Mouse (Mus musculus): Measurements from ENCODE around the gene Il17re. TPM values are rescaled to one million over a fixed set of nuclear protein-coding genes. Genes with fewer than 3 reads are reported as not detected.

Il17re gene
- polyA plus RNA-seq, 1 experiment, result not detected

DNA sequence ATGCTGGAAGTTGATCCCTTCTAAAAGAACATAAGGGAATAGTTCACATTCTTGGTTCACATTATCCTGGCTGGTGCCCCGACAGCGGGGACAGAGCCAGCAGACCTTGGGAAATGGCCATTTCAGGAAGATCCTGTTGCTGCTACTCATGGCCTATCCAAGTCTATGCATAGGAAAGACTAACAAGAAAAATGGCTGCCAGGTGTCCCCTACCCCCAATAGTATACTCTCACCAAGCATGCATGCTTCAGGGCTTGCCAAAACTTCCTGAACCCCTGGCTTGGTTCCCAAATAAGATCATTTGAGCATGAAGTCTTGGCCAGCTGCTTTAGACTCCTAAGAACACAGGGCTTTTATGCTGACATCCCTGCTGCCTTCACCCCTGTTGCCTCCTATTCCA, 6.4 kb upstream of the Il17re start:
- H3K27me3 ChIP-seq (ENCODE audit: control insufficient read depth, insufficient read depth, insufficient read length), result peaks cover under 1% of the 10 kb centered on the region
- no peak for TF ChIP-seq MYOD1 (IDR thresholded peaks at IDR 0.05; ENCODE audit: control insufficient read depth in 1 of 3, insufficient read length in 2 of 3, low read depth in 2 of 3)
- TF ChIP-seq TCF3 (IDR thresholded peaks at IDR 0.05; ENCODE audit: insufficient read length, low read depth), result no peak
- TF ChIP-seq MAX (IDR thresholded peaks at IDR 0.05; ENCODE audit: low read depth), result no peak
- TF ChIP-seq POLR2AphosphoS2 (IDR thresholded peaks at IDR 0.05; ENCODE audit: insufficient read length, low read depth), result no peak
- TF ChIP-seq USF1 (IDR thresholded peaks at IDR 0.05; ENCODE audit: low read depth), result no peak
- TF ChIP-seq REST (IDR thresholded peaks at IDR 0.05; ENCODE audit: insufficient read depth, insufficient read length), result no peak
- no peak for TF ChIP-seq SRF (IDR thresholded peaks at IDR 0.05; ENCODE audit: control insufficient read depth, insufficient read length, low read depth)
- TF ChIP-seq TCF12 (IDR thresholded peaks at IDR 0.05; ENCODE audit: insufficient read depth, poor library complexity, severe bottlenecking), result no peak
- TF ChIP-seq POLR2A (IDR thresholded peaks at IDR 0.05; ENCODE audit: insufficient read length, low read depth), result no peak
- TF ChIP-seq E2F4 (IDR thresholded peaks at IDR 0.05; ENCODE audit: insufficient read depth), result no peak
- TF ChIP-seq CEBPB (IDR thresholded peaks at IDR 0.05; ENCODE audit: insufficient read depth, poor library complexity, severe bottlenecking), result no peak
- TF ChIP-seq MYOG (IDR thresholded peaks at IDR 0.05; ENCODE audit: control insufficient read depth in 1 of 3, insufficient read depth in 1 of 3, insufficient read length in 2 of 3, low read depth in 2 of 3), result no peak
- H3K4me2 ChIP-seq (ENCODE audit: low read depth), result peak overlapping the region; percentile 30
- peaks cover 12% of the 10 kb centered on the region for H3K36me3 ChIP-seq (ENCODE audit: control insufficient read depth, insufficient read depth)
- no peak overlapping the region for H3K4me3 ChIP-seq
- no peak overlapping the region for H3ac ChIP-seq (ENCODE audit: control insufficient read depth, insufficient read length)
- no peaks in the 10 kb centered on the region for H3K79me2 ChIP-seq (ENCODE audit: control insufficient read depth, insufficient read depth)

DNA sequence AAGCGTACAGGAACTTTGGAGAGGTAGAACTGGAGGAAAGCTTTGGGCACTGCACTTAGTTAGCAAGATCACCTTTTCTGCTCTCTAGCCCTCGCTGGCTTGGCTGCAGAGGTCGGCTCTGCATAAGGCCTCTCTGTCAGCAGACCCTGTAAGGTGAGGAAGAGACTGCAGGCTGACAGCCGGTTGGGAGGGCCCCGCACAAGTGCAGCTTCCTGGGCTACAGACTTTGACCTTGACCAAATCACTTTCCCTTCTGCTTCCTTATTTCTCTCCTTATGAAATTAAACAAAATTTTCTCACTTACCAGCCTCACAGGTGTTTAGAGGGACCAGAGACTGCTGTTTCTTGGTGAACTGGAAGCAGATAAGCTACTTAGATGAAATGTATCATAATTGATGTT, 3.3 kb upstream of the Il17re start:
- Histone ChIP-seq H3K4me2 (ENCODE audit: low read depth) (no peak overlapping the region), H3K79me2 (ENCODE audit: control insufficient read depth, insufficient read depth) (no peaks in the 10 kb centered on the region), H3K27me3 (ENCODE audit: control insufficient read depth, insufficient read depth, insufficient read length) (peaks cover 29% of the 10 kb centered on the region), H3ac (ENCODE audit: control insufficient read depth, insufficient read length) (no peak overlapping the region), H3K4me3 (no peak overlapping the region), H3K36me3 (ENCODE audit: control insufficient read depth, insufficient read depth) (no peaks in the 10 kb centered on the region)
- TF ChIP-seq SRF (IDR thresholded peaks at IDR 0.05; ENCODE audit: control insufficient read depth, insufficient read length, low read depth), result no peak
- no peak for TF ChIP-seq POLR2A (IDR thresholded peaks at IDR 0.05; ENCODE audit: insufficient read length, low read depth)
- no peak for TF ChIP-seq MYOG (IDR thresholded peaks at IDR 0.05; ENCODE audit: control insufficient read depth in 1 of 3, insufficient read depth in 1 of 3, insufficient read length in 2 of 3, low read depth in 2 of 3)
- TF ChIP-seq MAX (IDR thresholded peaks at IDR 0.05; ENCODE audit: low read depth), result no peak
- no peak for TF ChIP-seq E2F4 (IDR thresholded peaks at IDR 0.05; ENCODE audit: insufficient read depth)
- TF ChIP-seq POLR2AphosphoS2 (IDR thresholded peaks at IDR 0.05; ENCODE audit: insufficient read length, low read depth), result no peak

DNA sequence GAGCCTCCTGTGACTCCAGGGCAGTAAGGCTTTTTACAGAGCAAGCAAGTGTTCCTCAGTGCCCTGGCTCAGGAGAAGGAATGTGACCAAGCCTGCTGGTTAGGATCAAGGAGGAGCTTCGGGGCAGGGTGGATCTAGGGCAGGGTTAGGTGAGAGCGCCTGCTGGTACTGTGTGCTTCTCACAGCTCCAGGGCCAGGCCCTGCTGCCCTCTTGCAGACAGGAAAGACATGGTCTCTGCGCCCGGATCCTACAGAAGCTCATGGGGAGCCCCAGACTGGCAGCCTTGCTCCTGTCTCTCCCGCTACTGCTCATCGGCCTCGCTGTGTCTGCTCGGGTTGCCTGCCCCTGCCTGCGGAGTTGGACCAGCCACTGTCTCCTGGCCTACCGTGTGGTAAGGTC, 351 bp downstream of the Il17re start:
- Histone ChIP-seq H3K79me2 (ENCODE audit: control insufficient read depth, insufficient read depth) (no peaks in the 10 kb centered on the region), H3ac (ENCODE audit: control insufficient read depth, insufficient read length) (no peak overlapping the region), H3K27me3 (ENCODE audit: control insufficient read depth, insufficient read depth, insufficient read length) (peaks cover 51% of the 10 kb centered on the region), H3K36me3 (ENCODE audit: control insufficient read depth, insufficient read depth) (no peaks in the 10 kb centered on the region), H3K4me2 (ENCODE audit: low read depth) (no peak overlapping the region), H3K4me3 (no peak overlapping the region)
- TF ChIP-seq MYOD1 (IDR thresholded peaks at IDR 0.05; ENCODE audit: control insufficient read depth in 1 of 3, insufficient read length in 2 of 3, low read depth in 2 of 3) (no peak), E2F4 (IDR thresholded peaks at IDR 0.05; ENCODE audit: insufficient read depth) (no peak), REST (IDR thresholded peaks at IDR 0.05; ENCODE audit: insufficient read depth, insufficient read length) (no peak), POLR2AphosphoS2 (IDR thresholded peaks at IDR 0.05; ENCODE audit: insufficient read length, low read depth) (no peak), TCF3 (IDR thresholded peaks at IDR 0.05; ENCODE audit: insufficient read length, low read depth) (no peak), POLR2A (IDR thresholded peaks at IDR 0.05; ENCODE audit: insufficient read length, low read depth) (no peak), SRF (IDR thresholded peaks at IDR 0.05; ENCODE audit: control insufficient read depth, insufficient read length, low read depth) (no peak), MYOG (IDR thresholded peaks at IDR 0.05; ENCODE audit: control insufficient read depth in 1 of 3, insufficient read depth in 1 of 3, insufficient read length in 2 of 3, low read depth in 2 of 3) (no peak), CEBPB (IDR thresholded peaks at IDR 0.05; ENCODE audit: insufficient read depth, poor library complexity, severe bottlenecking) (no peak), USF1 (IDR thresholded peaks at IDR 0.05; ENCODE audit: low read depth) (no peak), MAX (IDR thresholded peaks at IDR 0.05; ENCODE audit: low read depth) (no peak)

DNA sequence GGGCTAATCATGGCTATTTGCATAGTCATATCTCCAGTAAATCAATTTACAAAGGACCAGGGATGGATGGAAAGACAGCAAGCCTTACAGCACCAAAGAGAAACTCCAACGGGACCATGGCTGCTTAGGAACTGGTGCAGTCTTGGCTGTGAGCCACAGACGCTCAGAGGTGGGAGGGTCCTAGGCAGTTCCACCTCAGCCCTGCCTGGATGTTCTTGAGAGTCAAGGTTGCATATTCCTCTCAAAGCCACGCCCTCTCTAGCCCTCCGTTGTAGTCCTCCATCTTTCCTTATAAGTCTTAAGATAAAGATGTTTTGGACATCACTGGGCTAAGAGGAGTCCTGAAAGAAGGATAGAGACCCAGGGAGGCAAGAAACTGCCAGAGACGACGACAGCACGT, 5.8 kb downstream of the Il17re start:
- H3K27me3 ChIP-seq (ENCODE audit: control insufficient read depth, insufficient read depth, insufficient read length), result peaks cover 51% of the 10 kb centered on the region

DNA sequence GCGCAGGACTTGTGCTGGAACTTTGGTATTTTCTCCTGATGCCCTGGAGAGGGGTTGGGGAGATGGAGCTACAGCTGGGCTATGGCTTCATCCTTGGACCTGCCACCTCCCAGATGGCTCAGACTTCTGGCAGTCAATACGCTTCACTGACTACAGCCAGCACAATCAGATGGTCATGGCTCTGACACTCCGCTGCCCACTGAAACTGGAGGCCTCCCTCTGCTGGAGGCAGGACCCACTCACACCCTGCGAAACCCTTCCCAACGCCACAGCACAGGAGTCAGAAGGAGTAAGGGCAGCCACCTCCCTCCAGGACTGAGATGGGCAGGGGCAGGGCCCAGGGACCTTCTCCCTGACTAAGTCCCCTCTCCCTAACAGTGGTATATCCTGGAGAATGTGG, 7.3 kb downstream of the Il17re start:
- no peak for TF ChIP-seq SRF (IDR thresholded peaks at IDR 0.05; ENCODE audit: control insufficient read depth, insufficient read length, low read depth)
- TF ChIP-seq POLR2AphosphoS2 (IDR thresholded peaks at IDR 0.05; ENCODE audit: insufficient read length, low read depth), result no peak
- TF ChIP-seq TCF3 (IDR thresholded peaks at IDR 0.05; ENCODE audit: insufficient read length, low read depth), result no peak
- no peak for TF ChIP-seq MYOD1 (IDR thresholded peaks at IDR 0.05; ENCODE audit: control insufficient read depth in 1 of 3, insufficient read length in 2 of 3, low read depth in 2 of 3)
- no peak for TF ChIP-seq MYOG (IDR thresholded peaks at IDR 0.05; ENCODE audit: control insufficient read depth in 1 of 3, insufficient read depth in 1 of 3, insufficient read length in 2 of 3, low read depth in 2 of 3)
- no peak for TF ChIP-seq E2F4 (IDR thresholded peaks at IDR 0.05; ENCODE audit: insufficient read depth)
- no peak for TF ChIP-seq CEBPB (IDR thresholded peaks at IDR 0.05; ENCODE audit: insufficient read depth, poor library complexity, severe bottlenecking)
- no peak for TF ChIP-seq USF1 (IDR thresholded peaks at IDR 0.05; ENCODE audit: low read depth)
- TF ChIP-seq MAX (IDR thresholded peaks at IDR 0.05; ENCODE audit: low read depth), result no peak
- no peak for TF ChIP-seq REST (IDR thresholded peaks at IDR 0.05; ENCODE audit: insufficient read depth, insufficient read length)
- TF ChIP-seq TCF12 (IDR thresholded peaks at IDR 0.05; ENCODE audit: insufficient read depth, poor library complexity, severe bottlenecking), result no peak
- no peak for TF ChIP-seq POLR2A (IDR thresholded peaks at IDR 0.05; ENCODE audit: insufficient read length, low read depth)
- H3K27me3 ChIP-seq (ENCODE audit: control insufficient read depth, insufficient read depth, insufficient read length), result peaks cover 38% of the 10 kb centered on the region
- no peaks in the 10 kb centered on the region for H3K36me3 ChIP-seq (ENCODE audit: control insufficient read depth, insufficient read depth)
- H3K79me2 ChIP-seq (ENCODE audit: control insufficient read depth, insufficient read depth), result no peaks in the 10 kb centered on the region
- H3ac ChIP-seq (ENCODE audit: control insufficient read depth, insufficient read length), result no peak overlapping the region
- no peak overlapping the region for H3K4me2 ChIP-seq (ENCODE audit: low read depth)
- H3K4me3 ChIP-seq, result no peak overlapping the region

More for the DNA sequence above, 5.8 kb downstream of the Il17re start:
- H3ac ChIP-seq (ENCODE audit: control insufficient read depth, insufficient read length), result no peak overlapping the region
- no peaks in the 10 kb centered on the region for H3K79me2 ChIP-seq (ENCODE audit: control insufficient read depth, insufficient read depth)
- TF ChIP-seq MYOD1 (IDR thresholded peaks at IDR 0.05; ENCODE audit: control insufficient read depth in 1 of 3, insufficient read length in 2 of 3, low read depth in 2 of 3) (no peak), TCF12 (IDR thresholded peaks at IDR 0.05; ENCODE audit: insufficient read depth, poor library complexity, severe bottlenecking) (no peak), CEBPB (IDR thresholded peaks at IDR 0.05; ENCODE audit: insufficient read depth, poor library complexity, severe bottlenecking) (no peak), POLR2AphosphoS2 (IDR thresholded peaks at IDR 0.05; ENCODE audit: insufficient read length, low read depth) (no peak), SRF (IDR thresholded peaks at IDR 0.05; ENCODE audit: control insufficient read depth, insufficient read length, low read depth) (no peak), REST (IDR thresholded peaks at IDR 0.05; ENCODE audit: insufficient read depth, insufficient read length) (no peak), MYOG (IDR thresholded peaks at IDR 0.05; ENCODE audit: control insufficient read depth in 1 of 3, insufficient read depth in 1 of 3, insufficient read length in 2 of 3, low read depth in 2 of 3) (no peak)
- no peak overlapping the region for H3K4me2 ChIP-seq (ENCODE audit: low read depth)
- no peaks in the 10 kb centered on the region for H3K36me3 ChIP-seq (ENCODE audit: control insufficient read depth, insufficient read depth)
- no peak overlapping the region for H3K4me3 ChIP-seq
